Mouse (Mus musculus) heart, postnatal 0 days (tissue): ENCODE data around the gene Cdh26.

Experiments
- CTCF ChIP-seq: IDR thresholded peaks from 2 replicates; pipeline ENCODE4 v1.5.1; 2016; ENCODE audit warnings: antibody characterized with exemption, control low read depth, low read depth
- EP300 ChIP-seq: IDR thresholded peaks from 2 replicates; pipeline ENCODE4 v1.6.1; 2016; ENCODE audit warnings: antibody characterized with exemption, low read depth

DNA sequence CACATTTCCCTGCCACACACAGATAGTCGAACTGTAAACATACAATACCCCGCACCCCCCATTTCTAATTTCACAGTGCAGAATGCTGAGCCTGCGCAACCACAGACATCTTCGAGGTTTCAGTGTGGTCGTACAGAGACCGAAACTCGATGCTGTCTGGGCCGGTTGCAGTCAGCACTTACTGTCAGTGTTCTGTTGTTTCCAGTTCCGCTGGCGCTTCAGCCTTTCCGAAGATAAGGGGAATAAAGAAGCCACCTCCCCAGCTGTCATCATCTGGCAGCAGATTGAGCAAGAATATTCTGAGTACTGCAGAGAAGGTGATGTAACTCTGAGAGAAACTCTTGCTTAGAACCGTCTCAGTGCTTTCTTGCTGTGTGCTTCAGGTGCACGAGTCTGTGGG is 13.9 kb upstream of the Cdh26 start:
- TF ChIP-seq CTCF (no peak), EP300 (no peak)
